Mouse (Mus musculus): ENCODE measurements around the gene Cacna1c.

Cacna1c gene

GRCm38 (mm10) chr6:119196382-119197305 is at the start of gene Cacna1c:
Cacna1c (minus strand) TSS chr6:119196418.
- CTCF ChIA-PET = no interaction called here

GRCm38 (mm10) chr6:119240871-119241705 is 44.9 kb upstream of the Cacna1c start:
- CTCF ChIA-PET = no interaction called here

- CTCF ChIA-PET = no interaction called here
Measured at GRCm38 (mm10) chr6:119240256-119240655, 44.0 kb upstream of the Cacna1c start.

GRCm38 (mm10) chr6:119239341-119240005 is 43.3 kb upstream of the Cacna1c start:
- CTCF ChIA-PET = no interaction called here

GRCm38 (mm10) chr6:119237427-119237989 is 41.3 kb upstream of the Cacna1c start:
- CTCF ChIA-PET = no interaction called here

GRCm38 (mm10) chr6:119236241-119236640 is 40.0 kb upstream of the Cacna1c start, which contains the start of gene Cacna2d4:
Cacna2d4 (plus strand) TSS chr6:119236526.
- CTCF ChIA-PET = no interaction called here

GRCm38 (mm10) chr6:119235441-119235840 is 39.2 kb upstream of the Cacna1c start:
- CTCF ChIA-PET = no interaction called here

- CTCF ChIA-PET = no interaction called here
Measured at GRCm38 (mm10) chr6:119233066-119233465, 36.8 kb upstream of the Cacna1c start.

- CTCF ChIA-PET = interaction anchor here (0.6 kb wide), 1 partner anchor 215 kb away, joined by 7 read pairs; no protein-coding TSS in a partner anchor
Measured at GRCm38 (mm10) chr6:119228861-119229603, 32.8 kb upstream of the Cacna1c start.

GRCm38 (mm10) chr6:119227001-119227400 is 30.8 kb upstream of the Cacna1c start:
- CTCF ChIA-PET = no interaction called here

- CTCF ChIA-PET = no interaction called here
Measured at GRCm38 (mm10) chr6:119225731-119226130, 29.5 kb upstream of the Cacna1c start.

- CTCF ChIA-PET = no interaction called here
Measured at GRCm38 (mm10) chr6:119225226-119225625, 29.0 kb upstream of the Cacna1c start.

GRCm38 (mm10) chr6:119224451-119225195 is 28.4 kb upstream of the Cacna1c start:
- CTCF ChIA-PET = no interaction called here

- CTCF ChIA-PET = interaction anchor here (0.8 to 1.5 kb wide), 6 partner anchors 116 to 224 kb away, joined by 3 to 10 read pairs (median 3); no protein-coding TSS in a partner anchor
Measured at GRCm38 (mm10) chr6:119220297-119220696, 24.1 kb upstream of the Cacna1c start.

- CTCF ChIA-PET = interaction anchor here (1.1 to 1.3 kb wide), 3 partner anchors 117 to 225 kb away, joined by 3 read pairs; no protein-coding TSS in a partner anchor
Measured at GRCm38 (mm10) chr6:119219237-119219870, 23.1 kb upstream of the Cacna1c start.

- CTCF ChIA-PET = no interaction called here
Measured at GRCm38 (mm10) chr6:119218591-119218990, 22.4 kb upstream of the Cacna1c start.

- CTCF ChIA-PET = no interaction called here
Measured at GRCm38 (mm10) chr6:119217661-119218060, 21.4 kb upstream of the Cacna1c start.

GRCm38 (mm10) chr6:119215040-119215613 is 18.9 kb upstream of the Cacna1c start:
- CTCF ChIA-PET = no interaction called here

GRCm38 (mm10) chr6:119214190-119214589 is 18.0 kb upstream of the Cacna1c start:
- CTCF ChIA-PET = interaction anchor here (0.5 kb wide), 1 partner anchor 712 kb away, joined by 7 read pairs; no protein-coding TSS in a partner anchor
